Mouse (Mus musculus): Measurements from ENCODE around the gene Cybb. TPM values are rescaled to one million over a fixed set of nuclear protein-coding genes. Genes with fewer than 3 reads are reported as not detected.
"Not testable (repeated sequence)": the region's sequence is repeated elsewhere in the genome, so short reads cannot be mapped to it uniquely, and the experiment has no call there.

Gene Cybb
- total RNA-seq (2021): 10 to 100 TPM; 13.1 to 20.2 TPM
- 0.44 and 0.48 TPM in 2 replicates for polyA plus RNA-seq (2012; rRNA removed)
- long read RNA-seq, full-length matches to known transcripts: 3 of 3 reads
- long read RNA-seq, partial matches to known transcripts: 0 of 3 reads
- long read RNA-seq, other reads (novel, unspliced or antisense): 0 of 3 reads

- DNase-seq: no peak
These were observed at the start of gene Cybb for GRCm38 (mm10) chrX:9487671-9488070. Gene Cybb (minus strand): TSS chrX:9487771.

- no peak for DNase-seq
These were observed 49.3 kb upstream of the Cybb start for GRCm38 (mm10) chrX:9536881-9537280.

GRCm38 (mm10) chrX:9519969-9520368, 32.4 kb upstream of the Cybb start:
- not testable (repeated sequence) for DNase-seq

DNA sequence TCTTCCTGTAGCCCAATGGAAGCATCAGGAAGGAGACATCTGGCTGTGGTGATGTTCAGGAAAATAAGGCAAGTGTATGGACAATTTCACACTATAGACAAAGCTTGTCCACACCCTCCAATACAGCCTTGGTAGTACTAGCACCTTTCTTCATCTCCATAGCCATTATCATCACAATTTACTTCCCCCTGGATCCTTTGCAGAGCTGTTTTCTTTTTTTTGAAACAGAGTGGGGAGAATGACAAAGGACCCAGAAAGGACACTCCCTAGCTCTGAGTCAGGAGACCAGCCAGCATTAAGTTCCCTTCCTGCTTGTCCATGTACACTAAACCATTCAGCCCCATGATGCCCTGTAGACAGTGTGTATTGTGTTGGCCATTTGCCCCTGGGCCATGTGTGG, 30.0 kb upstream of the Cybb start:
- not testable (repeated sequence) for DNase-seq

DNA sequence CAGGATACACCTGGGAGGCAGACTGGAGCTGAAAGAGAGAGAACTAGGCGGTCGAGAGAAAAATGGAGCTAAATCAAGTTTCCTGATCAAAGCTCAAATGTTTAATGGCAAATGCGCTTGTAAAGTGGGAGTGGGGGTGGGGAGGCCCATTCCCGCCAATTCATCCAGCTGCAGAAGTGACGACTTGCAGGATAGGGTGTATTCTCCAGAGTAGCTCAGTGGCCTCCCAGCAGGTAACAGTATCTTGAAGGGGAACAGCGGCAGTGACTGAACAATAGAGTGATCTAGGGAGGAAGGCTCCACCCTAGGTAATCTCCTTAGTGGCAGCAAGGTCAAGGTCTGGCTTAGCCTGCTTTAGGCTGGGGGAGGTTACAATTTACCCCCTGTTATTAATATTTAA, 12.5 kb downstream of the Cybb start:
- not testable (repeated sequence) for DNase-seq

GRCm38 (mm10) chrX:9474440-9474839, 13.1 kb downstream of the Cybb start:
- no peak for DNase-seq

DNA sequence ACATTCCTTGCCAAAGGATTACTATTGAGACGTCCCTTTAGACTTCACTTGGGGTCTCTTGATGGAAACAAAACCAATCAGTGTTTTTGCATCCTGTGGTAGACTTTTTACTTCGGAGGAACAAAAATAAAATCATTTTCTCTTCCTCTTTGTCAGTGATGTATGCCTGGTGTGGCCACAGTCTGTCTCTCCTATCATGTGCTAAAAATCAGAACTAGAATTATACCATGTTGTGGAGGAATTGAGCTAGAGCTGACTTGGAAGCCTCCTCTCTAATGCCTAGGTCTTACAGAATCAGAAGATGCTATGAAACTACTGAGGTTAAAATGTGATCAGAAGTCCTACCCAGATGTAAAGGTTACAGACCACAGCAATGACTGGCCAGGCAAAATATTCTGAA, 13.8 kb downstream of the Cybb start:
- no peak for DNase-seq

- DNase-seq: no peak
These were observed 16.7 kb downstream of the Cybb start for GRCm38 (mm10) chrX:9470811-9471388.

GRCm38 (mm10) chrX:9469100-9469499, 18.5 kb downstream of the Cybb start:
- DNase-seq: no peak

DNA sequence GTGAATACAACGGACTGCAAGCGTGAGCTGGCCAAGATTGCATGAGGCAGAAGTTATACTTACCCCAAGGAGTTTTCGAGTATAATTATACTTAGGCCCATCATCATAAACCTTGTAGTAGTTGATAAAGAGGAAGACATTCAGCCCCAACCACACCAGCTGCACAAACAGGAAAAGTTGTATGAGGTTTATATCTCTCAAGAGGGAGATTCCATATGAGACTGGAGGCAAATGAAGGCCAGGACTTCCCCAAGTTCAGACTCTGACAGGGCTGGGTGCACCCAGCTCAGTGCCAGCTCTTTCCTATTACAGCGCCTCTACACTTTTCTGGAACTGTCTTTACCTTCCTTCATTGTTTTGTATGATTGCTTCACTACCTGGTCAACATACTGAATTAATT, 20.6 kb downstream of the Cybb start:
- DNase-seq: no peak

- DNase-seq: no peak
These were observed 21.7 kb downstream of the Cybb start for GRCm38 (mm10) chrX:9465890-9466289.

- no peak for DNase-seq
These were observed 24.9 kb downstream of the Cybb start for GRCm38 (mm10) chrX:9462671-9463070.

GRCm38 (mm10) chrX:9461399-9461798, 26.2 kb downstream of the Cybb start:
- DNase-seq: no peak

GRCm38 (mm10) chrX:9460387-9460930, 27.1 kb downstream of the Cybb start:
- DNase-seq: no peak

- no peak for DNase-seq
These were observed 35.2 kb downstream of the Cybb start for GRCm38 (mm10) chrX:9452375-9452774.

DNA sequence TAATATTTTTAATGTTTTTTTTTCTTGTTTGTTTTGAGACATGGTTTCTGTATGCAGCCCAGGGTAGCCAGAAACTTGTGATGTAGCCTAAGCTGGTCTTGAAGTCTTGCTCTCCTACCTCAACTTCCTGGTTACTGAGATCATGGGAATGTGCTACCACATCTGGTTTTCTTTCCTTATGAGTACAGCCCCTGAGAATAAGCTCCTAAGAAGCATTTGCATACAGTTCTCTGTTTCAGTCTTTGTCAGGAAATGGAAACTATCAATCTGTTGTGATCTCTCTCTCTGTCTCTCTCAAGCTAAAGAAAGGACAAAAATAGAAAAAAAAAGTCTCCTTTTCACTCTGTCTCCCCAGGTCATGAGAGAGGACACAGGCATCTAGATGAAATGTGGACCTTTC, 40.3 kb downstream of the Cybb start:
- no peak for DNase-seq

DNA sequence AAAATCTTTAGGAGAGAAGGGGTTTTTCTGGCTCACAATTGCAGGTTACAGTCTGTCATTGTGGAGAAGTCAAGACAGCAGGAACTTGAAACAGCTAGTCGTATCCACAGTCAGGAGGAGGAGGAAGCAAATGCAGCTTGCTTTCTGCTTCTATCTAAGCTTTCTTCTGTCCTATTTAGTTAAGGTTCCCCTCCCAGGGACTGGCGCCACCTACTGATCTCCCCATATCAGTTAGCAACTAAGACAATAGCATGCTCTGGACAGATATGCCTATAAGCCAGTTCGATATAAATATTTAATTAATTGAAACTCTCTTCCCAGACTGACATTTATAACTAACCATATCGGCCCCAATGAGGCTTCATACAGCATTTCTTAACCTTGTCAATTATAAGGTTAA, 46.5 kb downstream of the Cybb start:
- DNase-seq: no peak

- DNase-seq: no peak
These were observed 47.0 kb downstream of the Cybb start for GRCm38 (mm10) chrX:9440556-9440955.

DNA sequence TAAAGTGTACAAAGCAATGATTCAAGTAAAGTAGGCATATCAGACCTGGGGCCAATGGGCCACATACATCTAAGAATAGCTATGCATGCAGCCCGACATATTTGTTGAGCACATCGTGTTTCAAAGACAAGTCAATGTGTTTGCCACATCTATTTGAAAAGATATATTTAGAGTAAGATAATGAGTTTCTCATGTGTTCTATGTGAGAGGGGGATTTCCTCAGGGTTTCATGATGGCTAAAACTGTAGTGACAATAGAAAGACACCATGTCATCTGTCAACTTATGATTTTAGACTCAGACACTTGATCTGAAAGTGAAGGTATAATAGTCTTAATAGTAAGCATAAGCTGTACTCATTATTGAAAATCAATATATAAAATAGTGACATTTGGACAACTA, 48.3 kb downstream of the Cybb start:
- no peak for DNase-seq

DNA sequence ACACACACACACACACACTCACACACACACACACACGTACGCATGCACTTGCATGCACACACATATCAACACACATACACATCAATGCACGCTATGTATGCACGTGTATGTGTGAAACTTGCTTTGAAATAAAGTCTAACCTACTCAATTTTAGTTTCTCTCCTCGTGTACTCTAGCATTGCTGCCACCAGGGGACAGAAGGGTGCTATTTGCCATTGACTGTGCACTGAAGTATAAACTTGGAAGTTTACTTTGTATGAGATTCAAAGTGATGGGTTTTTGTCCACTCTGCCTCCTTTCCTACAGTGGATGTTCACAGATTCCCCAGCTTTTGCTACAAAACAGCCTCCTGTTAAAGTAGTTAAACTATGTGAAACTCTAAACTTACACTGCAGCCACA, 73.7 kb downstream of the Cybb start:
- no peak for DNase-seq

Measured in adrenal gland, adult 2 months (tissue).